Mouse (Mus musculus): ENCODE measurements at regions not wholly inside any gene's neighbourhood (a gene's known extent, or its start where the extent isn't known, plus 50 kb on each side); places are given as distances from the start of the nearest gene placed in this dataset.

- in situ Hi-C loops (cut with MboI, MseI), result no loop called here
Measured at GRCm38 (mm10) chr12:106186501-106186900, 176.5 kb downstream of the Vrk1 start.

DNA sequence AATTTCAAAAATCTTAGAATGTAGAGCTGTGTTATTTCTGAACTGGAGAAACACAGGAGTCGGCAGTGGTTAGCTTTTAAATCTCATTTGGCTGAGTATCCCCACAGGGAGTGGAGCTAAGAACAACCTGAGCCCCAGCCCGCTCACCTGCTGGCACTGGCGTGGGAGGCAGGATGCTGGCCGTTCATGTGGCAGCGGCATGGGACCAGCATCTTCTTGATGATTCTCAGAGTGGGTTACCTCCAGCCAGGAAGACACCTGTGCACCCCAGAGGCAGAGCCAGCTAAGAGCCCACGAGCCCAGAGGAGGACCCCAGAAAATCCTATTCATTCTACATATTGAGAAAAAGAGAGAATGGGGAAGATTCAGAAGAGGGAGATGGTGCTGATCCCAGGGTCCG lies 181.7 kb downstream of the Vrk1 start:
- in situ Hi-C loops (cut with MboI, MseI), result no loop called here

DNA sequence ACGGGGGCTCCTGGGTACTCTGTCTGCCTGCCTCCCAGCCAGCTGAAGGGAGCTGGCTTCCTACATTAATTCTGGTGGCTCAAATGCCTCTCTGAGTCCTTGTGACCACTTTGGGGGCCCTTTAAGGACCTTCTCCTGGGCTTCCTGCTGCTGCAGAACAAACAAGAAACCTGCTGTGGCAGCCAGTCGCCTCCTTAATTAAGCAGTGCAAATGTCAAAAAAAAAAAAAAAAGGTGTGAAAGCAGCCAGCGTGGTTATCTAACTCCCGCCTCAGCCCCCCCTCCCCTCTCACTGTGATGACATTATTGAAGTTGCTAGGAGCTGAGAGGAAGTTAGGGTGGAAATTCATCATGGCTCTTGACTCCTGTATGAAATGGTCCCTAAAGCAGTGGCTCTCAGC lies 189.3 kb downstream of the Vrk1 start:
- in situ Hi-C loops (cut with MboI, MseI), result no loop called here

DNA sequence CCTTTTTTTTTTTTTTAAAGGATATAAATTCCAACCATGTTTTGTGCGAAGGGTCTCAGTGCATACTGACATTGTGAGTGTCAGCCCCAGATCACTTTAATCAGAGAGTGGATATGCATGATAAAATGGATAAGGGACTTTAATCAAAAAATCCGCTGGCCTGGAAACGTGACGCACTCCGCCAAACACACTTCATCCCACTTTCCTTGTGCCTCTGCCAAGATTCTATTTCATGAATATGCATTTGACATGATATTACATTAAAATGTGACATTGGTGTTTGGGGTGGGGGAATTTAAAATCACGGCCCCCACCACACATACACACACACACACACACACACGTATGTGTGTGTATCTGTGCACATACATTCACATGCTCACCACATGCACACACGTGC lies 193.5 kb downstream of the Vrk1 start:
- in situ Hi-C loops (cut with MboI, MseI), result no loop called here

DNA sequence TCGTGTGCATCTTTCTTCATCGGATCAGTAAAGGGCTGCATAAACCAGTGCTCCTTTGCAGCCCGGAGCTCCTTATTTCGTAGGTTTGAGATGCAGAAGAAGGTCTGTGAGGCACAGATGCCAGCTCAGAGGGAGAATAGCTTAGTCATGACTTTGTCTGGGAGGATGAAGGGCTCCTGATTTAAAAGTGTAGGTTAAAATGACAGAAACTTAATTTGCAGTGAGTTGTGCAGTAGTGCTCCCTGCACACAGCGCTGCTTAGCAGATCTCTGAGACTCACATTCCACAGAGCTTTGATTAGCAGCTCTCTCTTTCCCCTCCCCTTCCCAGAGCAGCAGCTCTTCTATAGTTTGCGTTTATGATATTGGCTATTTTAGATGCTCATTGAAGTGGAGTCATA lies 200.9 kb downstream of the Vrk1 start:
- in situ Hi-C loops (cut with MboI, MseI), result no loop called here

DNA sequence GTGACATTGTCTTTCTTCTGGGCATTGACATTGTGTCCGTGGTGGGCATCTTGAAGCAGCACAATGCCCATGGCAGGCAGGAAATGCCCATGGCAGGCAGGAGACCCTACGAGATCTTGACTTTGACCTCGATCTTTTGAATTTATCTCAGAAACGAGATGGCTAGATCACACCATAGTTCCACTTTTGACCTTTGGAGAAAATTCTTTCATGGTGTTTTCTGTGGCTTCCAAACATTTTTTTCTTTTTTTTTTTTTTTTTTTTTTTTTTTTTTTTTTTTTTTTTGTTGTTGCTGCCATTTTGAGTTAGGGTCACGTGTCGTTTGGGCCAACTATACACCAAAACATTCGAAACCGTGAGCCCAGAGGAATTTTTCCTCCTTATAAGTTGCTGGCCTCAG lies 201.5 kb downstream of the Vrk1 start:
- in situ Hi-C loops (cut with MboI, MseI), result no loop called here

GRCm38 (mm10) chr12:106212397-106212796 lies 202.4 kb downstream of the Vrk1 start:
- in situ Hi-C loops (cut with MboI, MseI), result no loop called here

- in situ Hi-C loops (cut with MboI, MseI), result no loop called here
Measured at GRCm38 (mm10) chr12:106220071-106220470, 210.0 kb downstream of the Vrk1 start.

DNA sequence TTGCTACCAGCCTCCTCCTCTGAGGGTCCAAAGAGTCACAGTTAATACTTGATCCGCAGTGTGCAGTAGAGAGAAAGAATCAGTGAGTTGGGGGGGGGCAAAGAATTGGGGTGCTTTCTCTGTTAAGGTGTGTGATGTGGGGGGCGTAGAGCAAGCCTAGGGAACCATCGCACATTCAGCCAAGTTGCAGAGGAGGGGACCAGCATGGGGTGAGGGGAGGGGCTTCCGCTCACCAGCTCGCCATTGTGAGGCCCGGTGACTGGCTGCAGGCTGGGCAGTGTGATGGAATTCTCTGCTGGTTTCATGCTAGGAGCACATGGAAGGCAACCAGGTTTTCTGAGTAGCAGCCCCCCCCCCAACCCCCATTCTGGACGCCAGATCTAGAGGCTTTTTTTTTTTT lies 216.2 kb downstream of the Vrk1 start:
- in situ Hi-C loops (cut with MboI, MseI), result no loop called here

- in situ Hi-C loops (cut with MboI, MseI), result no loop called here
Measured at GRCm38 (mm10) chr12:106226776-106227562, 216.9 kb downstream of the Vrk1 start.

- in situ Hi-C loops (cut with MboI, MseI), result no loop called here
Measured at GRCm38 (mm10) chr12:106227563-106227840, 217.5 kb downstream of the Vrk1 start.

DNA sequence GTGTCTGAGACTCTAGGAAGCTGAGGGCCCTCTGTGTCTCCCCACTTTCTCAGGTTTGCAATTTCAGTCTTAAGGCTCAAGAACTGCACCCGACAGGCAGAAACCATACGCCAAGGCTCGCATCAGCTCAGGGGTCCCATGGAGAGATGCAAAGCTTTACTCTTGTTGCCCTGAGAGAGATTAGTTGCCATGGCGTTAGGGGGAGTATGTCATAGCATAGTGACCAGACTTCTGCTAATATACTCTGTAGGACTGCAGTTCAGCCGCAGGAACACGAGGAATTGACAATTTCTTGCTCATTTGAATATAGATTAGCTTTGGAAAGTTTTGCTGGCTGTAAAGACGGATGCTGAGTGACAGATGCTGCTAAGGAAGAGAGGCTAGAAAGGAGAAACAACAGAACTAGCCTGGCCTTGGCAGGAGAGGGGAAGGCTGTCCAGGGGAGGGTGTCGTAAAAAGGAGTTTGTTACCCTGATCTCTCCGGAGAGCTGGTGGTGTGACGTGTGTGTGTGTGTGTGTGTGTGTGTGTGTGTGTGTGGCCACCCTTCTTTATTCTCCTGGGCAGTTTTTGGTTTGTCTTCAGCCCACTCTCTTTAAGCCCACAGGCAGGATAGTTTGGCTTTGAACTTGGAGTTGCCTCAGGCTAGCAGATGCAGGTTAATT lies 235.3 kb downstream of the Vrk1 start:
- in situ Hi-C loops (cut with MboI, MseI), result no loop called here

GRCm38 (mm10) chr12:106273591-106273990 lies 263.6 kb downstream of the Vrk1 start:
- in situ Hi-C loops (cut with MboI, MseI), result no loop called here

DNA sequence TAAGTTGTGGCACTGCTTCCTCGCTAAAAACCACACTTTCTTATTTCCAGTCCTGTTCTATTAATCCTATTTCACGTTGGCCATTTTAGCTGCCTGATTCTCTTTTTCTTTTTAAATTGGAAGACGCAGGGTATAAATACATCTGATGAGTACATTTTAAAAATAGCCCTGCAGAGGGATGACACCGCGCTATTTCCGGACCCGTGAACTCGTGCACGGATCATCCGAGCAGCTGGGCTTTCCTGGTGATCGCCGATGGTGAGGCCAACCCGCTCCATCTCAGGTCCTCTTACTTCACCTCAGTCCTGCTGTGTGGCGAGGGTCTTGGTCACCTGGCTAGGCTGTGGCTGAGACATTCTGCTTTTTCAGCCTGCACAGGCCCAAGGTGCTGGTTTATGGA lies 267.9 kb downstream of the Vrk1 start:
- in situ Hi-C loops (cut with MboI, MseI), result no loop called here

- in situ Hi-C loops (cut with MboI, MseI), result no loop called here
Measured at GRCm38 (mm10) chr12:106282491-106283106, 272.6 kb downstream of the Vrk1 start.

GRCm38 (mm10) chr12:106284814-106285213 lies 274.8 kb downstream of the Vrk1 start:
- in situ Hi-C loops (cut with MboI, MseI), result no loop called here

DNA sequence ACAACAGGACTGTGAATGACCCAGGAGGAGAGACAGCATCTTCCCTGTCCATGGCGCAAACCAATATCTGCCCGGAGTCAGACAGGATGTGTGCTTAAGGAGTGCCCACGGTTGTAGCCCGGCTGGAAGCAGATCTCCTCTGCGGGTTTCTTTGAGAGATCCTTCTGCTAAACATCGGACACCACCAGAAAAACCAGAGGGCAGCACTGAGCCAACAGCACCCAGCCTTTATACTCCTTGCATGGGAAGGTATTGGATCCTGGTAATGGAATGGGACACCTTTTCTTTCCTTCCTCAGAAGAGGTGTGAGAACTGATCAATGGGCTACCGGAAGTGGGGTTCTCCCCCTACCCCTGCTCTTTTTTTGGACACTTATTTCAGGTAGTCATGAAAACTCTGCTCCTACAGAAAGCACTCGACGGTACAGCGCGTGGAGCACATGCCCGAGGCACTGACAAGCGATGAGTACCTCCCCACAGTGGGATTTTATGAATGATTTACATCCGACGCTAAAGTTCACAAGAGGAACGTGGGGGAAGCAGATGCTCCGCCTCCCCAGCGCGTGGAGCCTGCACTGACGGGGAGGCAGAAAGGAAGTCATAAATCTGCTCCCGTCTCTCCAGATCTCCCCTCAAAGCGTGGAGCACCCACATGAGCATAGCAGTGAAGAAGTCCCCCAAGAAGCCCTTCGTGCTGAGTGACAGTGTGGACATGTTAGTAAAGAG lies 278.9 kb downstream of the Vrk1 start:
- in situ Hi-C loops (cut with MboI, MseI), result no loop called here

DNA sequence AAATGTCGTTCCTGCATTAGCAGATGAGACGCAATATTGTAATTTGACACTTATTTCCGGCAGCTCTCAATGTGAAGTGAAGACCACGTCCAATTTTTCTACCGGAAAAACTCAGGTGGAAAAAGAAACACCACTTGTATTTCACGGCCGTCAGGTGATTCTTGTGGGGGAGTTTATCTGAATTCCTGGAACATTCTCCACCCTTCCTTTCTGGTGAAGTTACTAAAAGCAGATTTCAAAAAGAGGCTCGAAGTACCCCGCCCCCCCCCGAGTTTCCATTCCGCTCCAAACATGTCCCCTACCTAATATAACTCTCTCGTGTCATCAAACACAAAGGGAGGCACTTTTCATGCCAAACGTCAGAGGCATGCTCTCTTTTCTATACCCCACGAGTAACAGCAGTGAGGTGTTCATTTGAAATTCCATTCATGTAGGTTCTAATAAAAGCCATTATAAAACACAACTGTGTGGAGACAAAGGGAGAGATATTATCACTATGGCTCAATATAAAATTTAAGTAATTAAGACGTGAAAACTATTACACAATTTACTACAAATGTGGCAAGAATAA lies 281.5 kb downstream of the Vrk1 start:
- in situ Hi-C loops (cut with MboI, MseI), result loop anchor here (10.0 kb wide), 1 partner anchor 607 kb away; the partner anchor contains the start of genes Atg2b and Gskip

DNA sequence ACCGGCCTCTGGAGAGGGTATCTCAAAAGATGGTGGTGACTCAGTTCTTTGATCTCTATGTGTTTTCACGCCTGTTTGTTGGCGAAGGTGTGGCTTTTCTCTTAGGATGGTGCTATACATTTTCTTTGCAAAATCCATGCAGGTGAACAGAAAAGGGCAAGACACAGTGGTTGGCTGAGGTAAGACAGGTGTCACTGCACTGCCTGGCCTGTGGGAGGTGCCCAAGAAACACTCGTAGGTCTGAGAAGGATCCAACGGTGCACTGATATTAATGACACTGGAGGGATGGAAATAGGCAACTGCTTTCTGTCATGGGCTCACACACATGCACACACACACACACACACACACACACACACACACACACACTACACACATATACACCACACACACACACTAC lies 283.1 kb downstream of the Vrk1 start:
- in situ Hi-C loops (cut with MboI, MseI), result loop anchor here (10.0 kb wide), 1 partner anchor 608 kb away; the partner anchor contains the start of genes Atg2b and Gskip

DNA sequence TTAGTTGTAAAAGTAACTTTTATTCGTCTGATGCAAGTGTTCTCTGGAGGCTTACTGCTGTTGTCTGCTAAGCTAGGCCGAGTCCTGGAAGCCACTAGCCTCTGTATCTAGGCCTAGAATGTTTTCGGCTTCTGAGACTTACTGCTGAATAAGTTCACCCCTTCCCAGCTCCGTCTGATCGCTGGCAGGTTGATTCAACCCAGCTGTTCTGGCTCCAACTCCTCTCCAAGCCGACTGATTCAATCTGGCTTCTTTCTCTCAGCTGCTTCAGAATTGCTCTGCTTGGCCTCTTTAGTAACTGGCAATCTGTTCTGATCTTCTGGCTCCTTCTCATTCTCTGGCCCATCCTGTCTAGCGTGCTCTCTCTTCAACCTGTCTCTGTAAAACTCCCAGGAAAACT lies 285.6 kb downstream of the Vrk1 start:
- in situ Hi-C loops (cut with MboI, MseI), result loop anchor here (10.0 kb wide), 1 partner anchor 611 kb away; the partner anchor contains the start of genes Atg2b and Gskip

DNA sequence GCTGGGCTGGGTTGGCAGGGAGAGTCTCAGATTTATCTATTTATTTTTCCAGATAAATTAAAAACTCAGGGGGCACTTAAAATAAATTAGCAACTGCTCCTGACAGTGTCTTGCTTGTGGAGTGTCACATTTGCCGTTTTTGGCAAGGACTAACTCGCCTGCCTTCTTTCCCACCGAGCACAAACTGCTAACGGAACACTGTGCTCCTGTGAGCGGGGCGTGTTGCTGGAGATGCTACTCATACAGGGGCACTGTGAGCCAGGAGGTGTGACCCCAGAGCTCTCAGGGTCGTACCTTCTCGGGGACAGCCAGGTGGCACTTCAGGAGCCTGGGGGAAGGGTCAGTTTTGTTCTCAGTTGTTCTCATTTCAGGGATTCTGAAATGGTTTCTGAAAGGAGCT lies 292.6 kb downstream of the Vrk1 start:
- in situ Hi-C loops (cut with MboI, MseI), result no loop called here
